Mouse (Mus musculus) gastrocnemius, postnatal 36 days (tissue): Measurements from ENCODE around the gene Ttc30b. TPM values are rescaled to one million over a fixed set of nuclear protein-coding genes. Genes with fewer than 3 reads are reported as not detected.
"Not testable (repeated sequence)": the region's sequence is repeated elsewhere in the genome, so short reads cannot be mapped to it uniquely, and the experiment has no call there.

Experiments
- DNase-seq, 2 experiments: peaks; one replicate each; pipeline ENCODE4 v3.0.0; 2022
- intact Hi-C: fragments of 180-260 bp; cut with DNase I; formaldehyde crosslinking; loops from one replicate; pipeline ENCODE4 v1.15.1; 2025
- total RNA-seq, 2 experiments: library from RNA; stranded (reverse); gene quantifications; 2 replicates each; pipeline ENCODE4 v1.2.3; 2021

Ttc30b gene
- total RNA-seq, 2 experiments from 2014 or later, result 1.8 to 3.9 TPM

DNA sequence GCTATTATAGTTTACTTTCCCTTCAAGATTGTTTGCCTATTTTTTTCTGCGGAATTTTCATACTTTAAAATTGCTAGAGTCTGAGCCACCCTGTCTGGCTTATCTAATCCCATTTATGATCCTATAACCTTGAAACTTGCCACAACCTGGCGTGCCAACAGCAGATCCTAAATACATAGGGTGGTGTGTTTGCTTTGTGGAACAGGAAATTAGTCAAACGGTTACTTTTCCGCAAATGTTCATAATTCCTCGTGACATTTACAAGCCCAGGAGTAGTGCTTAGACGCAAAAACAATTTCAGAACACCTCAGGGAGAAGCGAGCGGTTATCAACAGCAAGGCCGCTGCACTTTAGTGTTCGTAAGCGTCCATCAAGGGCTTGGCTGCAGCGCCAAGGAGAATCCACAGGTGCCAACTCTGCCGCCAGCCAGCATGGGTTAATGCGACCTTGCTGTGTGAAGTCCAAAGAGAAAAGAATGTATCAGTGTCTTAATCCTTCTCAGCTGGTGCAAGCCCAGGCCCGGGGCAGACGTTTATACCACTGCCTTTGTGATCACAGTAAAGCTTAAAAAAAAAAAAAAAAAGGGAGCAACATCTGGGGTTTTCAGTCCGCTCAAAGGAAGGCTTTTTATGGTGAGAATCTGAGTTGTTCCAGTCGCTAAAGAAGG, 20.9 kb upstream of the Ttc30b start:
- intact Hi-C loops, result no loop called here
- DNase-seq, result no peak

GRCm38 (mm10) chr2:75955709-75956108, 17.3 kb upstream of the Ttc30b start:
- DNase-seq, result no peak
- intact Hi-C loops, result no loop called here

- DNase-seq, result no peak
- intact Hi-C loops, result no loop called here
Observed at GRCm38 (mm10) chr2:75953320-75953719, 14.9 kb upstream of the Ttc30b start.

DNA sequence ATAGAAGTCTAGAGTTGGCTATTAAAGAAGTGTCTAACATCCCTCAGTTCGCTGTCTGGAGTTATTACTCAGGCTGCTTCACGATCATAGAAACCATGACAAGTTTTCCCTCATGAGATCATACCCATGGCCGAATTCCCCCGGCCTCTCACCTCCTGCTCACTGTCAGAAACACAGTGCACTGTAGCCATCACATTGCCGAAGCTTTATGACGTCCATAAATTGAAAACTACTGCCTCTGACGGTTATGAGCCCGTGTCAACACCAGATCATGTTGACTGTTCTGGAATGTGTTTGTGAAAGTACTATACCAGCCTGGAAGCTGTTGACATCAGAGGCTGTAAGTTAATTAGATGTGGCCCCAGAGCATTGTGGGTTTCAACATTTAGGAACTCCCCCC, 12.3 kb upstream of the Ttc30b start:
- intact Hi-C loops, result no loop called here
- DNase-seq, result no peak

GRCm38 (mm10) chr2:75937520-75938116, 767 bp downstream of the Ttc30b start:
- intact Hi-C loops, DNase-seq: not testable (repeated sequence)

GRCm38 (mm10) chr2:75936685-75937084, 1.7 kb downstream of the Ttc30b start:
- intact Hi-C loops, DNase-seq: not testable (repeated sequence)

DNA sequence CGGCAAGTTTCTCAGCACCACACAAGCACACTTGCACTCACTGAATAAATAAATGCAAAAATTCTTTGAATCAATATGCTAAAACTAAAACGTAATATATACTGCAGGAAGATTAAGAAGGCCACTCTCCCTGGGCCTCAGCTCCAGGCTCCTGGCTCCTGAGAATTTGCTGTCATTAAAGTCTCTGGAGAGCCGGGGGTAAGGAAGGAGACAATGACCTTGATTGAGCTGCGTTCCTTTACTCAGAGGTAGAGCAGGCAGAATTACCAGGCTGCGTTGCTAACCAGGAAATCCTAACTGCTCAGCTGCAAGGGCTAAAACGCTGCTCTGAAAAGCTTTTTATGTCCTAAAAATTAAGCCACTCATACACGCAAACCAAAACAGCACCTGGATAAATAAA, 4.8 kb downstream of the Ttc30b start:
- intact Hi-C loops, result no loop called here
- no peak for DNase-seq

DNA sequence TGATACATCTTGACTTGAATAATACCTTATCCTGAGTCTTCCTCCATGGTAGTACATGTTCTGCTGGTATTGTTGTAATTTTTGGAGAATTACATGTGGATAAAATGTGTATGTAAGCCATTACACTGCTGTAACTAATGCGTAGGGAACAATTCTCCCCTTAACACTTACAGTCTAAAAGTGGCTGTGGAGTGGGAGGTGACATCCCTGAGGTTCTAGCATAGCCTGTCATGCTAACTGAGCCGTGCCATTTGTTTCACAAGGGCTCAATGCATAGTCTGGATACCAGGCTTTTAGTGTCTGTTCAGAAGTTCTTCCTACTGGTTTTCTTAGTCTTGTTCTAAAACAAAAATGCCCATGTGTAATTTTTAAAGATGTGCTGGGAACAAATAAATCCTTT, 7.4 kb downstream of the Ttc30b start:
- intact Hi-C loops, result no loop called here
- no peak for DNase-seq

DNA sequence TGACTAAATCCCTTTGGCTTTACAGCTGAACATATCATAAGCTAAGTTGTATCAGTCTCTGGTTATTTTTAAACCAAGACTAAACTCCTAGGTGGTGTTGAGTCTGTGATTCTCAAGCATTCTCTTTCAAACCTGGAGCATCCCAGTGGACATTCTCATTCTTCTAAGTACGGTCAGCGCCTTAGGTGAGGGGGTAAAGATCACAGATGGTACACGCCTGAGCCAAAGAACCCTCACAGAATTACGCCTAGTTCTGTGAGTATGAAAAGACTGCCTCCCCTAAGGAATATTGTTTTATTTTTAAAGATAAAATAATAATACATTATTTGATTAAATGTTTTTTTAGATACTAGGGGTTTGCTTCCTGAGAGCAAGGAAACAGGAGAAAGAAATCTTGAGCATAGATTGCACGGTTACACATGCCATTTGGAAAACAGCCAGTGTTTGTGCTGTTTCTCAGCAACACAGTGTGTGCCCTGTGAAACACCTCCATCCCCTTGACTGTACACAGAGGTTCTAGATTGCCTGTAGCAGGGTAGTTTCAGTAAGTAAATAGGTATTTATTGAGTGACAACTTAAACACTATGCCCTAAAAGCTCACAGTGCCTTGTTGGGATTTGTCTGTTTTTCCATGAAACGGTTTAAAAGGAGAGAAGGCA, 8.5 kb downstream of the Ttc30b start:
- intact Hi-C loops, result no loop called here
- no peak for DNase-seq

GRCm38 (mm10) chr2:75929141-75929540, 9.2 kb downstream of the Ttc30b start:
- intact Hi-C loops, result no loop called here
- no peak for DNase-seq

DNA sequence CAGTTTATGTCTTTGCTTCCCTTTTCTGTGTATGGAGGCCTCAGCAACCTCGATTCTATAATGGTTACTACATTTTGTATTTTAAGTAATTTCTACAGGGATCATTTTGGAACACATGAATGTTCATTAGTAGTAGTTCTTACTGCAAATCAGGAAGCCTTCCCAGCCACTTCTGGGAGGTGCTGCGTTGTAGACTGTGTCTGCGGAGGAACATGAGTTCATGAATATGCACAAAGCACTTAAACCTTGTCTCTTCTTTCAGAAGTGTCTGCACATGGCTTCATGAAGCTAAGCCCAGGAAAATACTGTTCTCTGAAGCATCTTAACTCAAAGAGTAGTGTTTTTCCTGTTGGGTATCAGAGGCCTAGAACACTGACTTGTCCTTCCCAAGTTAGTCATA, 10.4 kb downstream of the Ttc30b start:
- intact Hi-C loops, result no loop called here
- no peak for DNase-seq

DNA sequence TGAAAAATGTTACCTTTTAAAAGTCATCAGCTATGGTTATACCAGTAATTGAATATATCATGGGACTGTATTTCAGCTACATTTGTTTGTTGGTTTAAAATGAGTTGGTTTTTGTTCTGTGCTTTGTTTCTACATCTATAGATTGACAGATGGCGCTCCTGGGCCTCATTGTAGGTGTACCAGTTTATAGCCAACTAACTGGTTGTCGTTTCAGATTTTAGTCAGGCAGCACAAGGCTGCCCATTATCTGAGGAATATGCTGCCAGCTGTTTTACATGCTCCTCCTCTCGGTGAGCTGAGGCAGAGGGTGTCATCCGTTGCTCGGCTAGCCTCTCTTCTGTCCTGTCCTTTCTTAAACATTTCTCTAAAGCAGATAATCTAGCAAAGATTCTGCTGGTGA, 12.3 kb downstream of the Ttc30b start:
- intact Hi-C loops, result no loop called here
- no peak for DNase-seq

DNA sequence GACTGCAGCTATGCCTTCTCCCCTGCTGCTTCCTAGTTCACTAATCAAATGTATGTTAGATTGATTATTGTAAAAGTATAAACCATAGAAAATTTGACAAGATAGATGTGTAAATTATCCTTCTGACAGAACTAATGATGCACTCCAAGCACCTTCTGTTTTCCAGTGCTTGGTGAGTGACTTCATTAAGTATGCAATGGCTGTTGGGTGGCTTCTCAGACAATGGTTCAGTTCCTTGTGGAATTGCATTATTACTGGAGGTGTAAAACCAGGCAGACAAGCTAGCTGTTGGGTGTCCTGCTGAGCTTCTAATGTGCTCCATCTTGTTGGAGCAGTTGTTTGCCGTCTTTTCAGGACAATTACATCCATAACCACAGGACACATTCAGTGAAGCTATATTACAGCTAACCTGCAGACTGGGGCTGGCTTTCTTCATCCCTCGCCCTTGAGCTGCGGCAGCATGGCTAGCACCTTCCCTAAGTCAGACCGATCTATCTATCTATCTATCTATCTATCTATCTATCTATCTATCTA, 14.5 kb downstream of the Ttc30b start:
- intact Hi-C loops, result no loop called here
- no peak for DNase-seq

DNA sequence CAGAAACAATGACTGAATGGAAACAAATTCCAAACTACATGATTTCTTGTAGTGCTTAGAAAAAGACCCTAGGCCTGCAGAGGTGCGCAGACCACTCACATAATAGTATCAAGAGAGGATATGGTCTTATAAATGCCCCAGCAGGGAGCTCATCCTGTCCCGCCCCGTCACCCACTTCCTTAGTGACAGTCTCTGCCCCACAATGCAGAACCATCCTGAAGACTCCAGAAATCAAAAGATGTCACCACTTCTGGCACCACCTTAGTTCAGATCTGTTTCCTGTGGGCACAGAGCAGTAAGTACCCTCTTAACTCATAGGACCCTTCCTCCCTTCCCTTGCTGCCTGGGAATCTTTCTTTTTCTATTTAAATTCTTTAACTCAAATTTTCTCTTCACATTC, 23.3 kb downstream of the Ttc30b start:
- DNase-seq, result no peak
- intact Hi-C loops, result no loop called here

DNA sequence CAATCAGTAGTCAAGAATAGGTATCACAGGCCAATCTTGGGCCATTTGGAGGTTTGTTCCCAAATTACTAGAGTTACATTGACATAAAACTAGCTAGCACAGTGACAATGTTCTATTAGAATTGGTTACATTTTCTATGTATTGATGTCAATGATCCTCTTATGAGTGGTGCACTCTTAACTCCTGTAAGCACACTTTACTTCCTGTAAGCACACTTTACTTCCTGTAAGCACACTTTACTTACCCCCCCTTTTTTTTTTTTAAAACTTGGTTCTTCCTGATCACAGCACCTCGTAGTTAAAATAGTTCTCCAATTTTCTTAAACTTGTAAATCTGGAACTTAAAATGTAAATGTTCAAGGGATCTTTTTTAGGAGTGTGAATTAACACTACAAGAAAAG, 31.2 kb downstream of the Ttc30b start:
- intact Hi-C loops, result no loop called here
- DNase-seq, result no peak

DNA sequence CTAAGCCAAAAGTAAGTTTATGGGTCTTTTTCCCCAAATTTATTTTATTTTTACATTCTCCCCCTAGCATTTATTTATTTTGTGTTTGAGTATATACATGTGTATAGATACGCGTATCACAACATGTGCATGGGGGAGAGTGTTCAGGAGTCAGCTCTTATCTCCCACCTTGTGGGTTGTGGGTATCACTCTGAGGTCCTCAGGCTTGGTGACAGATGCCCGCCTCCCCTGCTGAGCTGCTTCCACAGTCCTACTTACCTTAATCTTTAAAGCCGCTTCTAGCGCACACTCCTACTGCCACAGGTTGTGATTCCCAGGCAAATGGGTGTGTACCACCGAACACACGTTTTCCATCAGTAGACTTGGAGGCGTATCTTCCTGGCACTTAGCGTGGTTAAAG, 36.5 kb downstream of the Ttc30b start:
- intact Hi-C loops, result no loop called here
- DNase-seq, result no peak

DNA sequence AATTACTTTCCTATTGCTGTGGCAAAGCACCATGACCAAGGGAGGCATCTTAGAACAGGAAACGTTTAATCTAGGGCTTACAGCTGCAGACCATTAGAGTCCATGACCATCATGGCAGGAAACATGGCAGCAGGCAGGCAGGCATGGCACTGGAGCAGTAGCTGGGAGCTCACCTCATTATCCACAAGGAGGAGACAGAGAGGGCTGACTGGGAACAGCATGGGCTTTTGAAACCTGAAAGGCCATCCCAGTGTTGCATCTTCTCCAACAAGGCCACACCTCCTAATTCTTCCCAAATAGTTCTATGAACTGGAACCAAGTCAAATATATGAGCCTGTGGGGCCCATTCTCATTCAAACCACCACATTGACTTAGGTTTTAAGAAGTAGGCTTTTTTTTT, 38.1 kb downstream of the Ttc30b start:
- intact Hi-C loops, result no loop called here
- no peak for DNase-seq

DNA sequence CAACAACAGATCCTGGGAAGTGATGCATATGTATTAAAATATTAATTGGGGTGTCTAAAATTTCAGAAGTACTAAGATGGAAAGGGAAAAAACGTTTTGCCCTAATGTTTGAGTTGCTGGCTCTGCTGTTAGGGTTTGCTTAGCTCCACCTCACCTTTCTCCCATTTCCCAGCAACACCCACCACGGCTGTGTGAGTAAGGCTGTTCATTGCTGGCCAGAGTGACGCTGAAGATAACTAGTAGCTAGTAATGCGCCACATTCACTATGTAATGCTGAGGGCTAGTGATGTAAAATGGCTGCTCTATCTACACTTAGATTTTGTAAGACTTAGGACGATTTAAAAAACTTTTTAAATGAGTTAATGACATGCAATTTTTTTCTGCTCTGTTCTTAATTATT, 42.7 kb downstream of the Ttc30b start:
- intact Hi-C loops, result no loop called here
- DNase-seq, result no peak

DNA sequence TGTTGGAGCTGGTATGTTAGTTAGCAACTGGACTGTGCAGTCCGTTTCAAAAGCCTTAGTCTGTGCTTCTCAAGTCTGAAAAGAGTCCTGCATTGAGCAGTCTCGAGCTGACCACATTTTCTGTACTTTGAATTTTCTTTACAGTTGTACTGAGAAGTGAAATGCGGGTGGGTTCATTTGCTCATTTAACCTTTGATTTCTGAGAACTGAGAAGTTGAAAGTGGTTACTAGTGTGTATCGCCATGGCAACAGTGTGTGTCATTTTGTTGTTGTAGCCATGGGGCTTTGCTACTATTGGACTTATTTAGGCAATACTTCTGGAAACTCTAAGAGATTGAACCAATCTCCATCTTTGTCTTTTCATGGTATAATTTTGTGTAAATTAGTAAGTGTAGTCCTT, 46.4 kb downstream of the Ttc30b start:
- no peak for DNase-seq
- intact Hi-C loops, result no loop called here
